Mouse (Mus musculus) thymus, adult 2 months (tissue): ENCODE results near the gene Osgin1.
A peak's percentile ranks its signal among the peaks of the same experiment; 100 is the strongest.

Source experiments
- CTCF ChIP-seq: fragments of 200-500 bp; IDR thresholded peaks from 2 replicates; pipeline ENCODE4 v1.5.1; 2012; ENCODE audit warnings: mild to moderate bottlenecking, control low read depth, low read length, moderate library complexity, borderline replicate concordance; ENCODE audit not compliant: control insufficient read depth, poor library complexity, insufficient read depth; ENCODE audit errors: extremely low read depth
- POLR2A ChIP-seq: fragments of 200-500 bp; IDR thresholded peaks from 2 replicates; pipeline ENCODE4 v1.6.1; 2012; ENCODE audit warnings: mild to moderate bottlenecking, low read length, control low read depth, moderate library complexity; ENCODE audit not compliant: control insufficient read depth, poor library complexity, insufficient read depth; ENCODE audit errors: extremely low read depth

DNA sequence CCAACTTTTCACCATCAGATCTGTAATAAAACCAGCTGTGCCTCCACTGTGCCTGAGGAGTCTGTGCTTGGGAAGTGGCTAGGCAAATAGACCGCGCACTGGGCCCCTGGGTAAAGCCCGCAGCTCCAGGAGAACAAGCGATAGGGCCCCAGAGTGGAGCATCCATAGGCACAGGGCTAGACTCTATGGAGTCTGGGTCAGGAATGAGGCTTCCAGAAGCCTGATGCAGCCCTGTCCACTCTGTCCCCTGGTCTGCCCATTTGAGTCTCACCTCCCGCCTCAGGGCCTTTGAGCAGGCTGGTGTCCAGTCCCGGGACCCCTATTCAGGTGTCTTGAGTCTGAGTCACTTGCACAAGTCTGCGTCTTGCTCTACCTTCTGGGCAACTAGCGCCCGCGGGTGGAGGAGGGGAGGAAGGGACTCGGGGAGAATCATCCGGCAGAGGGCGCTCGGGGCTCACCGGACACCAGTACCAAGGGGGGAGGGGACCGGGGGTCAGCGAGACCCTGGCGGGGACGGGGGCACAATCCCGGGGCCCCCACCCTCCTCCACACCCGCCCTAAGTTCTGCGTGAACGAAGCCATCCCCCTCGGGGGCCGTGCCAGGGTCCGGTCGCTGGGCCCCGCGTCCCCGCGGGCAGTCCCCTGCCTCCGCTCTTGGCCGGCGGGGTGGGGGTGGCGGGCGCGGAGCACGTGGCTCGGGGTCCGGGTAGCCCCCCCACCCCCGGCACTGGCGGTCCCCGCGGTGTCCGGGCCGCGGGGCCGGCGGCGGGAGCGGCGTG lies 12.5 kb downstream of the Osgin1 start, which contains the start of gene Necab2:
- TF ChIP-seq CTCF: peak; percentile 66; the same call in 1 of the 2 replicates
- no peak for TF ChIP-seq POLR2A
